Mouse (Mus musculus): Measurements from ENCODE around the gene Gap43. TPM values are rescaled to one million over a fixed set of nuclear protein-coding genes. Genes with fewer than 3 reads are reported as not detected.
A peak's percentile ranks its signal among the peaks of the same experiment; 100 is the strongest.
"Not testable (repeated sequence)": the region's sequence is repeated elsewhere in the genome, so short reads cannot be mapped to it uniquely, and the experiment has no call there.

Gene Gap43
- polyA plus RNA-seq, 1 experiment from 2014 or later = 41.4 TPM

GRCm38 (mm10) chr16:42358058-42358457 lies 17.6 kb upstream of the Gap43 start:
- DNase-seq (ENCODE audit: low spot score) = no peak
- Histone ChIP-seq H3K9me3 (ENCODE audit: control insufficient read depth, low read length) (no peaks in the 10 kb centered on the region), H3K4me1 (replicated peaks; ENCODE audit: control insufficient read depth, insufficient read depth) (no peaks in the 10 kb centered on the region), H3K4me3 (ENCODE audit: low read depth, low read length) (no peak overlapping the region), H3K27me3 (ENCODE audit: control insufficient read depth, insufficient read depth, low read length) (no peaks in the 10 kb centered on the region), H3K36me3 (ENCODE audit: control insufficient read depth, insufficient read depth, low read length) (no peaks in the 10 kb centered on the region), H3K27ac (replicated peaks) (no peak overlapping the region), H3K4me2 (replicated peaks; ENCODE audit: low read depth) (no peak overlapping the region), H3K9ac (ENCODE audit: low read length) (no peak overlapping the region)
- 84% methylated on average over 4 of the region's 4 CpGs for WGBS
- ATAC-seq (ENCODE audit: low FRiP score, low TSS enrichment) = no peak
- TF ChIP-seq EP300 (optimal IDR thresholded peaks at IDR 0.05) = no peak

DNA sequence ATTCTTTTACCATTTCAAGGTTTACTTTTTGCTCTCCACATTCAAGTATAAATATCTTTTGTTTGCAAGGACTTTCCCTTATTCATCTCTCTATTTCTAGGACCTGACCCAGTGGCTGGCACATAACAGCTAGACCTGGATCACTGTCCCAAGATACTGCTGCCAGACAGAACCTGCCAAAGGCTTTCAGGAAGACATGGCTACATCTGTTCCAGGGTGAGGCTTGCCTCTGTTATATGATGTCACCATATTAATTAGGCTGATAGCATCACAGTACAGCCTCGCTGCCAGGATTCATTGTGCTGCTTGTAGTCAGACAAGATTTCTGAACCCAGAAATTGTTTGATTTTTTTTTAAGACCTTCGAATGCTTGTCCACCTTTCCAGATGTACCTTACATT lies 9.6 kb upstream of the Gap43 start:
- Histone ChIP-seq H3K9ac (ENCODE audit: low read length) (no peak overlapping the region), H3K27me3 (ENCODE audit: control insufficient read depth, insufficient read depth, low read length) (no peaks in the 10 kb centered on the region), H3K4me2 (replicated peaks; ENCODE audit: low read depth) (no peak overlapping the region), H3K4me3 (ENCODE audit: low read depth, low read length) (no peak overlapping the region), H3K4me1 (replicated peaks; ENCODE audit: control insufficient read depth, insufficient read depth) (no peaks in the 10 kb centered on the region), H3K36me3 (ENCODE audit: control insufficient read depth, insufficient read depth, low read length) (no peaks in the 10 kb centered on the region), H3K27ac (replicated peaks) (no peak overlapping the region), H3K9me3 (ENCODE audit: control insufficient read depth, low read length) (no peaks in the 10 kb centered on the region)
- DNase-seq (ENCODE audit: low spot score) (no peak), ATAC-seq (ENCODE audit: low FRiP score, low TSS enrichment) (no peak)
- no peak for TF ChIP-seq CTCF (IDR thresholded peaks at IDR 0.05; ENCODE audit: low read depth)
- TF ChIP-seq EP300 (optimal IDR thresholded peaks at IDR 0.05) = no peak
- WGBS = 73% methylated on average over 2 of the region's 2 CpGs

DNA sequence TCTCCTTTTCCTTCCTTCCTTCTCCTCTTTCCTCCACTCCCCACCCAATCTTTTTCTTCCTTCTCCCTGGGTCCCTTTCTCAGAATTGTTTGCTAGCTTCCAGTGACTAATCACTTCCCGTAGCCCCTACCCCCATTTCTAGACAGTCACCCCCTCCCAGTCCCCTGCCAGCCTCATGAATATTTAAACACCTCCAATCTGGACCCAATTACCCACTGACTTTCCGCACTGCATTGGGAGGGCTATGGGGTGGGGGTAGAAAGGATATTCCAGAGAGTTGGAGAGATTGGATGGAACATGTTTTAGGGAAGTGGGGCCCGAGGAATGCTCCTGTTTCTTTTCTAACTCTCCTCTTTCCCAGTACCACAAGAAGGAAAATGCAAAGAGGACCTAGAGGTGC lies 414 bp upstream of the Gap43 start:
- DNase-seq (ENCODE audit: low spot score); H3K4me2 ChIP-seq (replicated peaks; ENCODE audit: low read depth); H3K36me3 ChIP-seq (ENCODE audit: control insufficient read depth, insufficient read depth, low read length); H3K4me3 ChIP-seq (ENCODE audit: low read depth, low read length); H3K9me3 ChIP-seq (ENCODE audit: control insufficient read depth, low read length); H3K27ac ChIP-seq (replicated peaks); ATAC-seq (ENCODE audit: low FRiP score, low TSS enrichment); H3K9ac ChIP-seq (ENCODE audit: low read length); H3K27me3 ChIP-seq (ENCODE audit: control insufficient read depth, insufficient read depth, low read length); H3K4me1 ChIP-seq (replicated peaks; ENCODE audit: control insufficient read depth, insufficient read depth): not testable (repeated sequence)
- WGBS = 17% methylated on average over 2 of the region's 3 CpGs

- Histone ChIP-seq H3K4me1 (replicated peaks; ENCODE audit: control insufficient read depth, insufficient read depth) (no peaks in the 10 kb centered on the region), H3K9ac (ENCODE audit: low read length) (no peak overlapping the region)
Observed at GRCm38 (mm10) chr16:42339512-42339911, 939 bp downstream of the Gap43 start.

DNA sequence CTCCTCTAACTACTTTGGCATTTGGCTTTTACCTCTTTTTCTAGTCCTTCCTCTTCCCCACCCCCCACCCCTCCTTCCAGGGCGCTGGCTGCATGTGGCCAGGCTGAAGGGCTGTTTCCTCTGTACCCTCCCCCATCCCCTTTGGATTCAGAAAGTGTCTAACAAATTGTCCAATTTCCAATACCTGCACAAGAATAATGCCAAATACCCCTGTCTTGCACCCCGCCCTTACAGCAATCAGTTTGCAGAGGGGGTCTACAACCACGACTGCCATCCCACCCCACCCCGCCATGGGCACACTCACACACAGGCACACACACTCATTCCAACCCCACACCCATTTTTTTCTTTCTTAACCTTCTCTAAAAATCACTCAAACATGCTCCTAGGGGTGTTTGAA lies 1.5 kb downstream of the Gap43 start:
- TF ChIP-seq EP300 (optimal IDR thresholded peaks at IDR 0.05) (no peak), CTCF (IDR thresholded peaks at IDR 0.05; ENCODE audit: low read depth) (no peak)
- no peak overlapping the region for H3K4me3 ChIP-seq (ENCODE audit: low read depth, low read length)
- 11% methylated on average over 4 of the region's 4 CpGs for WGBS
- DNase-seq (ENCODE audit: low spot score) = no peak
- no peaks in the 10 kb centered on the region for H3K27me3 ChIP-seq (ENCODE audit: control insufficient read depth, insufficient read depth, low read length)
- H3K9ac ChIP-seq (ENCODE audit: low read length) = no peak overlapping the region
- no peak overlapping the region for H3K4me2 ChIP-seq (replicated peaks; ENCODE audit: low read depth)
- no peaks in the 10 kb centered on the region for H3K9me3 ChIP-seq (ENCODE audit: control insufficient read depth, low read length)
- H3K36me3 ChIP-seq (ENCODE audit: control insufficient read depth, insufficient read depth, low read length) = no peaks in the 10 kb centered on the region
- no peak overlapping the region for H3K27ac ChIP-seq (replicated peaks)
- ATAC-seq (ENCODE audit: low FRiP score, low TSS enrichment) = no peak
- H3K4me1 ChIP-seq (replicated peaks; ENCODE audit: control insufficient read depth, insufficient read depth) = no peaks in the 10 kb centered on the region

More at GRCm38 (mm10) chr16:42339512-42339911, 939 bp downstream of the Gap43 start:
- TF ChIP-seq CTCF (IDR thresholded peaks at IDR 0.05; ENCODE audit: low read depth) (no peak), EP300 (optimal IDR thresholded peaks at IDR 0.05) (no peak)
- ATAC-seq (ENCODE audit: low FRiP score, low TSS enrichment) (no peak), DNase-seq (ENCODE audit: low spot score) (no peak)
- H3K4me2 ChIP-seq (replicated peaks; ENCODE audit: low read depth) = peak overlapping the region; percentile 31
- H3K27me3 ChIP-seq (ENCODE audit: control insufficient read depth, insufficient read depth, low read length) = no peaks in the 10 kb centered on the region
- no peaks in the 10 kb centered on the region for H3K36me3 ChIP-seq (ENCODE audit: control insufficient read depth, insufficient read depth, low read length)
- 2% methylated on average over 10 of the region's 10 CpGs for WGBS
- no peaks in the 10 kb centered on the region for H3K9me3 ChIP-seq (ENCODE audit: control insufficient read depth, low read length)
- no peak overlapping the region for H3K27ac ChIP-seq (replicated peaks)
- H3K4me3 ChIP-seq (ENCODE audit: low read depth, low read length) = peak overlapping the region; percentile 13

DNA sequence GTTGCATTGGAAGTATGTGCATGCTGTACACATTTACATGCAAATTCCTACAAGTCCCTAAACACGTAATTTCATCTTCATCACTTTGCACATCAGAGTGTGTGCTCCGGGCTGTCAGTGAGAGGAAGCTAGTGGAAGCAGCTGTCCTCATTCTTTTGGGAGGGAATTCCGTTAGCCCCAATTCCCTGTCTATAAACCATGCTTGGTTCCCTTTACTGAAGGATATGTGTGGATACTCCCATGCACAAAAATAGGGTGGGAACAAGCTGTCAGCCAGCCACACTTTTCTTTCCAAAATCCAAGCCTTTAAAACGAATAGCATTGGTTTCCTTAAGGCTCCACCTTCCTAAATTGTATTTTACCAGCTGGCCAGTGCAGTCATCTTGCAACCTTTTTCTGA lies 2.1 kb downstream of the Gap43 start:
- WGBS = 21% methylated on average over 4 of the region's 4 CpGs
- no peak overlapping the region for H3K9ac ChIP-seq (ENCODE audit: low read length)
- no peaks in the 10 kb centered on the region for H3K27me3 ChIP-seq (ENCODE audit: control insufficient read depth, insufficient read depth, low read length)
- no peaks in the 10 kb centered on the region for H3K36me3 ChIP-seq (ENCODE audit: control insufficient read depth, insufficient read depth, low read length)
- DNase-seq (ENCODE audit: low spot score) = no peak
- no peaks in the 10 kb centered on the region for H3K9me3 ChIP-seq (ENCODE audit: control insufficient read depth, low read length)
- H3K4me1 ChIP-seq (replicated peaks; ENCODE audit: control insufficient read depth, insufficient read depth) = no peaks in the 10 kb centered on the region
- no peak overlapping the region for H3K4me3 ChIP-seq (ENCODE audit: low read depth, low read length)
- ATAC-seq (ENCODE audit: low FRiP score, low TSS enrichment) = no peak
- H3K4me2 ChIP-seq (replicated peaks; ENCODE audit: low read depth) = no peak overlapping the region
- H3K27ac ChIP-seq (replicated peaks) = no peak overlapping the region
- no peak for TF ChIP-seq CTCF (IDR thresholded peaks at IDR 0.05; ENCODE audit: low read depth)
- TF ChIP-seq EP300 (optimal IDR thresholded peaks at IDR 0.05) = no peak

Data from stomach, postnatal 0 days (tissue).